Mouse (Mus musculus): ENCODE results near the gene Prkg1. TPM values are rescaled to one million over a fixed set of nuclear protein-coding genes. Genes with fewer than 3 reads are reported as not detected.
"Not testable (repeated sequence)": the region's sequence is repeated elsewhere in the genome, so short reads cannot be mapped to it uniquely, and the experiment has no call there.

Gene Prkg1
- total RNA-seq, 4 experiments from 2014 or later: 20.0 to 24.2 (median 21.2) TPM

DNA sequence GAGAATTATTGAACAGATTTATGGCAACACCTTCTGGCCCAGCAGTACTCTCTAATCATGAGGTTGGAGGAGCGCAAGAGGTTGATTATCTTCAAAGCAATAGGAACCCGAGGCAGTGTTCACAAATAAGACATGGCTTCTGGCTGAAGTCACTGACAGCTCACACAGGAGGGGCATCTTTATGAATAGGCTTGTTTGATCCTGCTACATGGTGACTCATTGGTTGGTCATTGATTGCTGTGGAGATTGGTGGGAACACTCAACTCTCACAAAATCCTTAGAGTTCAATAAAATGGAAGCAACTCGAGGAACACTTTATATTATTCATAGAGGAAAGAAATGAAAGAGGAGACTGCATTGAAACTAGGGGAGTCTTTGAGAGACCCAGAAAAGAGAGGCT is 322.5 kb downstream of the Prkg1 start:
- DNase-seq (ENCODE audit: low spot score in 2 of 2): no peak

DNA sequence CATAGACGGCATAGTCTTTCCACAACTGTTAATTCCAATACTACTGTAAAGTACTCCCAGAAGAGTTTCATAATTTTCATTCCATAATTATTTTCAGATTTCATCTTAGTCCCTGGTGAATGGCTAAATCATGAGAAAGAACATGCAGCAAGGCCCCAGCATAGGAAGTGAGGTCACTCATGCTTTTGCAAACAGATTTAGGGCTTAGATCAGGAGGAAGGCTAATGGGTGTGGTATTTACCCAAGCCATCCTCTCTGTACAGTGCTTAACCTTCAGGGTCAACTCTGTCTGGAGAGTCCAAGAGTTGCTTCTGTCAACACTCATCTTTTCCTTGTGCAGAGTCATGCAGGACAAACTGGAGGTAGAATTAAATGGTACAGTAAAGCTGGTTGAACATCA is 331.4 kb downstream of the Prkg1 start:
- DNase-seq (ENCODE audit: low spot score in 2 of 2): no peak

DNA sequence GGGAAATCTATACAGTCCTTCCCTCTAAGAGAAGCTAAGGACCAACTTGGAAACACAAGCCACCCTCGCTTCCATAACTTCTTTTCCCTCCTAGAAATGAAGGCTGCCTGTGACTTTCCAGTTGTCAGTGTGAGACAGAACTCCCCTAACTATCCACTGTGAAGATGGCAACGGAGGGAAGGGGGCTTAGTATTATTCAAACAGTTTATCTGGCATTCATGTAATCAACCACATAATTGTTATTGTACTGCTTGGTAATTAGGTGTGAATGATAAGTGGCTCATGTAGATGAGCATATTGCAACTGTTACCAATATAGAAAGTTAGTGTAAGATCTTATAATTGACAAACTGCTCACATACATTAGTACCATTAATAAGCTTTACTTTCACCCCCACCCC is 333.4 kb downstream of the Prkg1 start:
- DNase-seq (ENCODE audit: low spot score in 2 of 2): no peak

DNA sequence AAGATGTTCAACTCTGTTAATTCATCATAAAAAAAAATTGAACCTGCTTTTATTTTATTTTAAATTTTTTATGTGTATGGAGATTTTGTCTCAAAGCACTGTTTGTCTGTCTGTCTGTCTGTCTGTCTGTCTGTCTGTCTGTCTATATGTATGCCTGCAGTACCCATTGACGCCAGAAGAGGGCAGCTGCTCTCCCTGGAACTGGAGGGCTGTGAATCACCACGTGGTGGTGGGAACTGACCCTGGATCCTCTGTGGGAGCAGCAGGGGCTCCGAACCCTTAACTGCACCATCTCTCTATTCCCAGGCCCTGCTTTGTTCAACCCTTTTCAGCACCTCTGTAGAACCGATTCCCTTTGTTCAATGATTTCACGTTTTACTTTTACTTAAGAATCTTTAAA is 338.7 kb downstream of the Prkg1 start:
- DNase-seq (ENCODE audit: low spot score in 2 of 2): no peak

DNA sequence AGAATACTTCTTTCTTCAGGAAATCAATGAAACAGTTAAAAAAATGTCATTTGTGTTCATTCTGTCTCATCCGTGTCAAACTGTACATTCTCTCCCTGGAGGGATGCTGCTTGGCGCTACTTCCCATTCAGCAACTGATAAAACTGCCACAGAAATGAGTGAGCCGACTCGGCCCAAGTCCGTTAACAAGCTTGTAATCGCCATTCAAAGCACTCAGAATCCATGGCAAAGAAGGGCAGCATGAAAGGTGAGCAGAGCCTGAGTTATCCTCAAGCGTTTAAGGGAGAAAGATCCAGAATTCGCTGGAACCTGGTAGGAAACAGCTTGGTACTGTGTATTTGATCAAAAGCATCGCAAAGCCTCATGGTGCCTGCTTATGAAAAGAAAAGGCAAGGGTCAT is 339.6 kb downstream of the Prkg1 start:
- no peak for DNase-seq (ENCODE audit: low spot score in 2 of 2)

DNA sequence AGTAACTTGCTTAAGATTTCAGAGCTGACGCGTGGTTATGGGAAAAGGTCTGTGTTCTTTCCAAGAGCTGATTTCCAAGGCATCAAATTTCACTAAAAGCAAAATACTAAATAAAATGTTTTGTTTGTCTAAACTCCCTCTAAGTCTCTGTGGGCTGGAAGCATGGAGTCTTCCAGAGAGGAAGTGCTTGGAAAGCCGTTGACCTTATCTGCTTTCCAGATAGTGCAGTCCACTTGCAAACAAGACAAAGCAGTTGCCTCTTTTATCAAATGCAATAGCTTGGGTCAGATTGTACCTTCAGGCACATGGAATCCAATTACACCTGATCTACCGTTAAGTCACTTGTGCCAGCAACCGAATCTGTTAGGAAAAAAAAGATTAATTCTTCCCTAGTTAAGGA is 340.5 kb downstream of the Prkg1 start:
- DNase-seq (ENCODE audit: low spot score in 2 of 2): no peak

DNA sequence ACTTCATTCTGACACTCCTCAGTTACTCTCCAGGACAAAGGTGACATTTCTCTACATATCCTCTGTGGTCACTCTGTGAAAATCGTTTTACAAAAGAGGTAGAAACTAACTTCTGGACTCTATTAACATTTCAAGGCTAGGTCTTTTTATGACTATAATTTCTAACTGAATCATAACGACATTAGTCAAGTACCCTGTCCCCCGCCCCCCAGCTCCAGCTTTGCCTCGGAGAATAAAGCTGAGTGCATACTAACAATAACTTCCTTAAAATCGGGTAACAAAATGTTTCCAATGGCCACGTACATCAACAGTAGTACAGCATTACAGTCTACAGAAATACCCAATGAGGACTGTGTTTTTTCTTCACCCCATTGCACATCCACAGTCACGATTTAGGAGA is 351.3 kb downstream of the Prkg1 start:
- DNase-seq (ENCODE audit: low spot score in 2 of 2): no peak

DNA sequence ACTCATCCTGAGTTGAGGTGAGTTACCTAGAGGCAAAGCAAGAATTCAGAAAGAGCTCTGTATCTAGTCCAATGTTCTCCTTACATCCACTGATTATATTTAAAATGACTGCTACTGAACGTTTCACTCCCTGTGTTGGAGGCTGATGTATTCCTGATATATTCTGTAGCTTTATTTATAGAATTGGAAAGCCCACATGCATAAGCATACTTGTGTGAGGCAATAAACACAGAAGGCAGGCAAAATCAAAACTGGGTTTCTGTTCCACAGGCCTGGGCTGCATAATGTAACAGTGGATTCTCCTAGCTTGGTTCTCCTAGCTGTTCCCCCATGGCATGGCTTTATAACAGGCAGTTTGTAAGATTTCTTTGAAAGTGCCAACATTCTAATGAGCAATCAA is 368.7 kb downstream of the Prkg1 start:
- no peak for DNase-seq (ENCODE audit: low spot score in 2 of 2)

DNA sequence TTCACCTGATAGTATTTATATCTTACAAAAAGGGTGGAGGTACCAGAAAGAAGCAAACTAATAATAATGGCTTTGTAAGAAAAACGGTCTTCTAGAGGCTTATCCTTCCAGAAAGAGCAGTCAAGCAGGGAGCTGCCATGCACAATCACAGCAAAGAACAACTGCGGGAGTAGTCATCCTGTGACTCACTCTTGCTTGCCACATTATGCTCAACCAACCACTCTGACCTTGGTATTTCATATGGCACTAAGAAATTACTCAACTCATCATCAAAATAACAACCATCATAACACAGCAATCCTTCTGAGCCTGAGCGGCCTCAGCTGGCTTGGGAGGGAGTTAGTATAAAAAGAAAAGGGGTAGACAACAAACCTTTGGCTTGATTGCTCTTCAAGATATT is 379.5 kb downstream of the Prkg1 start:
- no peak for DNase-seq (ENCODE audit: low spot score in 2 of 2)

DNA sequence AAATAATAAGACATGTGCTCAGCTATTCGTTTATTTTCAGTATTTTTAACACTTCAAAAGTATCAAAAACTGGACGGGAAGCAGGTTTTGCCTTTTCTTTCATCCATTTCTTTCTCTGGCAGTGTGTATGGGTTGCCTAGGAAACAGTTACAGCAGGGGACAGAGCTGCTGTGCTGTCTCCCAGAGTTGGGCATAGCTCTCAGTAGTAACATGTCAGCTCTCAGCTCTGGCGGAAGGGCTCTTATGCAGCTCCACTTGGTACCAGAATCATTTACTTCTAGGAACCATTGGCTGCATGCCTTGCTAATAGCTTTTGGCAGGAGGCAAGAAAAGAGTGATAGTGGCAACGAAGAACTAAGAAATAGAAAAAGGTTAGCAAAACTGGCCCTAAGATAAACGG is 381.0 kb downstream of the Prkg1 start:
- DNase-seq (ENCODE audit: low spot score in 2 of 2): peak; percentile 11 to 15

DNA sequence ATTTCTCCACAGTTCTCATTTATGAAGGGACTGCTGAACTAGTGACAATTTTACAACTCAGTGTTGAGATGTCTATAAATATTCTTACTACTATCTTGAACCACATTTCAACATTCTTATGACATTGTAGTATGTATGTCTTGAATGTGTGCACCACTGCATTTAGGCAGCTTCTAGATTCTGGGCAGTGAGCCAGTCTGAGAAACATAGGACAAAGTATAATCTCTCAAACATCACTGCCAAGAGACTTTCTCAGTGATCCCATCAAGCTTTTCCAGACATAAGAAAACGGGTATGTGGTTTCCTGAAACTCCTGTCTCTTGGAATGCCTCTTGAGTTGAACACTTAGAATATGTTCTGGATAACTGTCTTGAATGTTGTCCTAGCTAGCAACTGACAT is 394.7 kb downstream of the Prkg1 start:
- no peak for DNase-seq (ENCODE audit: low spot score in 2 of 2)

DNA sequence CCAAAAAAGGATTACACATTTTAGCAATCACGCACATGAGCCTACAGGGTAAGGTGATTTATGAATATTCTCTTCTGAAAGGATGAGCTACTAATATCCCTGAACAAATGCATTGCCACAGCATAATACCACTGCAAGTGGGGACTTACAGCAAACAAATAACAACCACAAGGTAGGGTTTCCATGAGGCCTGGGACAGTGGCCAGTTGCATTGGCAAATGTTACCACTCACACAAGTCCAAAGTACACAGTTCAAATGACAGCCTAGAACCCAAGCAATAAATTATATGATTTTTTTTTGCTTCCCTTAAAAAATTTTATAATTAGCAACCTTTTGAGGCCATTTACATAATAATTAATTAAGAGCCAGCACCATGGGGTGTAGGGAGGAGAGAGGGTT is 395.7 kb downstream of the Prkg1 start:
- no peak for DNase-seq (ENCODE audit: low spot score in 2 of 2)

DNA sequence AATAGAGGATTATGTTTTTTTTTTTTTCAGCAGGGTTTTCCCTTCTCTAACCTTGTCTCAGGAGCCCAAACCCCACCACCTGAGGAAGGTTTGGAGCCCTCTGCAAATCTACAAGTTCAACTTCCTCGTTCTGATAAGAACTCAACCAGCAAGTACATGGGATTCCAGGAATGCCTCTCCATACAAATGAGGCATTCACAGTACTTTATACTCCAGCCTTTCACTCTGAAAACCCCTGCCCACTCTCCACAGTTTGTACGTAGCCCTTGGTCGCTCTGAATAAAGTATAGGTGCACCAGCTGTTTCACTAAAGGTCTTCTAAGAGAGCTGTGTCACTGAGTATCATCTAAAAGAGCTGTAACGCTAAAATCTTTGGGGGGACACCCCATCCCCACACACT is 402.8 kb downstream of the Prkg1 start:
- no peak for DNase-seq (ENCODE audit: low spot score in 2 of 2)

DNA sequence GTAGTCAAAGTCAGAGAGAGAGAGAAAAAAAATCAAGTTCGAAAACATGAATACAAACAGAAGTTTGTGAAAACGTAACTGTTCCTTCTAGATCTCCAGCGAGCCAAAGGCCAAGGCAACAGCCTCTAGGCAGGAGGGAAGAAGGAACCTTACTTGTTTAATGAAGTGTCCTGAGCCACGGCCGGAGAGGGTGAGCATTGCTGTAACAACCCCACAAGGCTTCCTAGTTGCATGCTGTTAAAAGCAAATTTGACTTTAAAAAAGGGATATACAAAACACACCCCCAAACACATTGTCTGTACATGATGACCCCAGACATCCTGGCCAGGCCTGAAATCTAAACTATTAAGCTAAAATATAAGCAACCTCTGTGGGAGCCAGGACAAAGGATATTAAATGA is 403.3 kb downstream of the Prkg1 start:
- DNase-seq (ENCODE audit: low spot score in 2 of 2): no peak

DNA sequence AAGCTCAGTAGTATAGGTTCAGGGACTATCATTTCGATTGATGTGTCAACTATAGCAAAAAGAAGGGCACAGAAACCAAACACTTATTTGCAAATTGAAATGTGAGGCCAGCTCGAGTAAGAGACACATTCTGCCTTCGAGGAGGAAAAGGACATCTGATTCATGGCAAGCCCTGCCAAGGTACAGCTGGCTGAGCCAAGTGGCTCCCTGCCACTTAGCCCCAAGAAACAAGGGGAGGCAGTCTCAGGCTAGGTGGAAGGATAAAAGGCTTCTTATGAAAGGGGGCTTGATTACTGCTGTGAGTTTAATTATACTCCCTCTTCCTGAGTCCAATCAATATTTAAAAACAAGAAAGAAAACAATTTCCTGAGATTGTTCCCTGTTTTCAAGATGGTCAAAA is 403.7 kb downstream of the Prkg1 start:
- peak; percentile 51 to 55 for DNase-seq (ENCODE audit: low spot score in 2 of 2)

DNA sequence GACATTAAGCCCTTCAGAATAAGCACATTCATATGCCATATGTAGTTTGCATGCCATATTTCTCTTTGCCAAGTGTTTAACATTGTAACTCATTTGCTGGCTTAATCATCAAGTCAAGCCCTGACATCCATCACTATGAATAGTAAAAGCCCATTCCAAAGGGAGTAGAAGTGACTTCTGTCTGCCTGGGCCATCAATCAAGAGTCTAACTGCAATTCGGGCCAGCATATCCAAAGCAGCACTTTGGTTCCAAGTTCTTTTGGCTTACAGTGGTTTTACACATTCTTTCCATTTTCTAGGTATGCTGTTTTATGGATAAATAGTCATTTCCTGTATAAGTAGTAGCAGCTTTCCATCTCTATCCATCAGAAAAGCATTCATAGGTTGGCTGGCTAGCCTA is 409.9 kb downstream of the Prkg1 start:
- no peak for DNase-seq (ENCODE audit: low spot score in 2 of 2)

DNA sequence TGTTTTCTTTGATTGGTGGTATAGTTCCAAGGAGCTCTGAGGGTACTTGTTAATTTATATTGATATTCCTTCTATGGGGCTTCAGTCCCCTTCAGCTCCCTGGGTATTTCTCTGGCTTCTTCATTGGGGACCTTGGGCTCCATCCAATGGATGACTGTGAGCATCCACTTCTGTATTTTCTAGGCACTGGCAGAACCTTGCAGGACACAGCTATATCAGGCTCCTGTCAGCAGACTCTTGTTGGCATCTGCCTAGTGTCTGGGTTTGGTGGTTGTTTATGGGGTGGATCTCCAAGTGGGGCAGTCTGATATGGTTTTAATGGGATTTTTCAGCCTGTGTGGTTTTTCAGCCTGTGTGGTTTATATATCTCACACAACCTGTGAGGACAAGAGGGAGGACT is 412.0 kb downstream of the Prkg1 start:
- not testable (repeated sequence) for DNase-seq (ENCODE audit: low spot score in 2 of 2)

DNA sequence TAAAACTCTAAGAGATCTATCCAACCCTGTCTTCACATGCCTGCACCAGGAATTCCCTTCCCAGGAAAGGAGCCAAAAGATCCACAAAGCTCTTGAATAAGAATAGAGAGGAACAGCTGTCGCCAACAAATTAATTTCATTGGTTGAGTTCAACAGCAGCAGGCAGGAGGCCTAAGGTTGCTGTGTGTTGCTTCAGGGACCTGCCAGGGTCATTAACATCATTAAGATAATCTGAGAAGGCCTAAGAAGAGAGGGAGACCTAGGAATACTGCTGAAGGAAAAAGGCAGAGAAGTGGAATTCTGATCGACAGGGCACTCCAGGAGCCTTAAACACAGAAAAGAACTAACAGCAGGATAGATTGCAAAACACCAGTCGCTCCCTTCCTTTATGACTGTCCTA is 413.0 kb downstream of the Prkg1 start:
- no peak for DNase-seq (ENCODE audit: low spot score in 2 of 2)

DNA sequence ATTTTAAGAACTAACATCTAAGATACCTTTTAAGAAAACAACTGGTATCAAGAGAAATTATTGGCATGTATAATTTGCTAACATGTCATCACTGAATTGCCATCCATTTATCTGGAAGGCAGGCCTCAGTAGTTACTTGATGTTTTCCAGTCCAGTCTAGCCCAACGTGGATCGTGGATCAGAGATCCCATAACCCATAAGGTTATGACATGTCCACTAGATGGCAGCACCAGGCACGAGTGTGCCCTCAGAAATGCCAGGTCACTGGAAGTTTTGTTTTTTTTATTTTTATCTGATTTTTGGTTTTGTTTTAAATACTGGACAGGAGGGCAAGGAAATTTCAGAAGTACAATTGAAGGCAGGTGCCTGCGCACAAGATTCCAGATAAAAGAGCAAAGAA is 422.7 kb downstream of the Prkg1 start:
- DNase-seq (ENCODE audit: low spot score in 2 of 2): peak in 1 of 2 experiments; percentile 13

DNA sequence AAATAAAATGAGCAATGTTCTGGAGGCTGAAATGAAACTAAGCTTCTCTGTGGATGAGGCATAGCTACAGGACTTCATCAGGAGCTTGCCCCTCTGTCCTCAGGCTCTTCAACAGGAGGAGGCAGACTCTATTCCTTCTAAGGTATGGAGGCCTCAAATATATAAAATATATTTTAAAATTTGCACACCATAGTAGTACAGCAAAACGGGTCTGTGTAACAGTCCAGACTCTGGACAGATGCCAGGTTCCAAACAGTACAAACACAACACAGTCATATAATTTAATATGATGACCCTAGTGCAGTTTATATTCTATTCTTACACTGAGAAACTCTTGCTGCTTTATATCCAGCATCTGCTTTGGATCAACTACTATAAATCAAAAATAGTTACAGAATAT is 423.9 kb downstream of the Prkg1 start:
- no peak for DNase-seq (ENCODE audit: low spot score in 2 of 2)

DNA sequence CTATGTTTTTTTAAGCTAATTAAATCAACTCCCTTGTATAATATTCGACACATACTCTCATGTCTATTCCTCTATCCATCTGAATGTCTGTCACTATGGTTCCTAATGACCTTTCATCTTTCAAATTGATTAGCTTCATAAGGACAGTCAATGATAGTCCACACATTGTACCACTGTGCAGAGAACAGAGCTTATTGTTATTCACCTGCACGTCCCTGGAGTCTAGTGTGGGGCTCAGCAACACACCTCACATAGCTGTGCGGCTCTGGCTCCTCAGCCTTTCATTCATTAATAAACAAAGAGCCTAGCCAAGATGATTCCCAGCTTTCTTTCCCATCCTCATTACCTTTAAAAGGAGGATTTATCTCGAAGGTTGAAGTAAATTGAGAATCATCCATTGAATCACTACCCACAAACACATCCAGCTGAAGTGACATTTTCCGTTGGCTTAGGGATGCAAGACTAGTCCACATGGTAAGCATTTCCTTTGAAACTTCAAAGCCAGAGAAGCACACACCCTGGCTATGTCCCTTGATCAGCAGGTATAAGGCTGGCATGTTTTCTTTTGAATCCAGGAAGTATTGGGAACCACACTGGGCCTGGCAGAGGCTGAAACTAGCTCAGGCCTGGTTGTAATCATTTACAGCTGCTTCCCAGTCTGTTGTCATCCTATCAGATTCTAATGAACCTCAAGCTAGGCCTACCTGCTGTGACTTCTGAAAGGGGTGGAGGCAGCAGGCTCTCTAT is 426.3 kb downstream of the Prkg1 start:
- DNase-seq (ENCODE audit: low spot score in 2 of 2): no peak

DNA sequence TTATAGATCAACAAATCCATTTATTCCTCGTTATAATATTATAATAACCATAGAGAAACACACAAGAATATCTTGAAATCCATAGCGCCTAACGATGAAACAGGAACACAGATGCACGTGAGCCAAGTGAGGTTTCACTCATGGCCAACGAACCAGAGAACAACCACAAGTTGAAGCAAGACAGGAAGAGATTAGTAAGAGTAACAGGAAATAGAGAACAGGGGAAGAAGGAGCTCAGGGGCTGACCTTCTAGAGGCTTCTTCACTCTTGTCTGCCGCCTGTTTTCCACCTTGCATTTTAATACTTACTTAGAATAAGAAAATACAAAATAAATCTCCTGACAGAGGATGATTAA is 427.0 kb downstream of the Prkg1 start:
- DNase-seq (ENCODE audit: low spot score in 2 of 2): no peak

DNA sequence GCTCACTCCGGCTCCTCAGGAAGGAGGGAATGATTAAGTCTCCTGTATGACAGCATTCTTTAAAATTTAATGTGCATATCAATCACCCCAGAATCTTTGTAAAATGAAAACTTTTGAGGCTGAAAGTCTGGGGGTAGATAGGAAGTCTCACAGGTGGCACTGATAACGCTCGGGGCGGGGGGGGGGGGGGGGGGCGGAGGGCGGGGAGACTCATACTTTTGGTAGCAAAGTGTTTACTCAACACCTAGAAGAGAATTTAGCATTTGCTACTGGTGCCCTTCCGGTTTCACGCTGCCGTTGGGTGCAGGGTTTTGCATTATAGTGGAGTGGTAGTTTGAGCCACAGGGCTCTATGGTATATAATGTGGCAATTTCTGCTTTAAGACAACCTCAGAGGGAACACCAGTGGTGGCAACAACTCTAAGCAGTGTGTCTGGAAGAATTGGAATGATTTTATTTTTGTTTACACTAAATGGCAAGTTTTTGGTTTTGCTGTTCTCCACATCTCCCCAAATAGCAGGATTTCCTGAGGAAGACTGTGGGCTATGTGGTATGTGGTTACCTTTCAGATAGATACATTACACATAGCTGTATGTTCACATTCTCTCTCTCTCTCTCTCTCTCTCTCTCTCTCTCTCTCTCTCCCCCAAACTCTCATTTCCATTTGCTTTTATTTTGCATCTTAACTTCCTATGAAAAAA is 427.5 kb downstream of the Prkg1 start:
- DNase-seq (ENCODE audit: low spot score in 2 of 2): no peak
